Mouse (Mus musculus) thymus, adult 2 months (tissue): ENCODE measurements around the gene Ccr10.

ENCODE experiments used
- CTCF ChIP-seq: fragments of 200-500 bp; IDR thresholded peaks from 2 replicates; pipeline ENCODE4 v1.5.1; 2012; ENCODE audit warnings: mild to moderate bottlenecking, control low read depth, low read length, moderate library complexity, borderline replicate concordance; ENCODE audit not compliant: control insufficient read depth, poor library complexity, insufficient read depth; ENCODE audit errors: extremely low read depth
- POLR2A ChIP-seq: fragments of 200-500 bp; IDR thresholded peaks from 2 replicates; pipeline ENCODE4 v1.6.1; 2012; ENCODE audit warnings: mild to moderate bottlenecking, low read length, control low read depth, moderate library complexity; ENCODE audit not compliant: control insufficient read depth, poor library complexity, insufficient read depth; ENCODE audit errors: extremely low read depth

GRCm38 (mm10) chr11:101163476-101164350, 11.5 kb downstream of the Ccr10 start:
- TF ChIP-seq CTCF = 0 out of 2 replicates have a peak, but pooled peaks have one; percentile 15
- no peak for TF ChIP-seq POLR2A
